Mouse (Mus musculus) ES-Bruce4 (cell line): ENCODE results near the gene Golga3. TPM values are rescaled to one million over a fixed set of nuclear protein-coding genes. Genes with fewer than 3 reads are reported as not detected.

Source experiments
- H3K27ac ChIP-seq: 2 replicates; pipeline ENCODE4 v1.5.1; 2012; ENCODE audit warnings: low read length, inconsistent platforms; ENCODE audit not compliant: insufficient read depth
- H3K27me3 ChIP-seq: 2 replicates; pipeline ENCODE4 v1.6.1; 2012; ENCODE audit warnings: mild to moderate bottlenecking, low read length, inconsistent platforms; ENCODE audit not compliant: control insufficient read depth, poor library complexity, insufficient read depth, severe bottlenecking
- H3K36me3 ChIP-seq: 2 replicates; pipeline ENCODE4 v1.6.1; 2012; ENCODE audit warnings: inconsistent platforms, mild to moderate bottlenecking, low read length, moderate library complexity; ENCODE audit not compliant: control insufficient read depth, poor library complexity, insufficient read depth, severe bottlenecking
- H3K4me1 ChIP-seq: one replicate; pipeline ENCODE4 v1.8.1; 2011; ENCODE audit warnings: low read length; ENCODE audit not compliant: control insufficient read depth, insufficient read depth
- H3K4me3 ChIP-seq: 2 replicates; pipeline ENCODE4 v1.5.1; 2011; ENCODE audit warnings: low read depth, mild to moderate bottlenecking, low read length
- H3K9ac ChIP-seq: 2 replicates; pipeline ENCODE4 v1.6.1; 2012; ENCODE audit warnings: low read depth, mild to moderate bottlenecking, inconsistent platforms; ENCODE audit not compliant: poor library complexity, severe bottlenecking
- H3K9me3 ChIP-seq: replicated peaks from 2 replicates; pipeline ENCODE4 v1.6.1; 2012; ENCODE audit warnings: mild to moderate bottlenecking, low read length, inconsistent platforms; ENCODE audit not compliant: control insufficient read depth, poor library complexity, insufficient read depth, severe bottlenecking
- CTCF ChIP-seq: IDR thresholded peaks from one replicate; pipeline ENCODE4 v1.8.1; 2011; ENCODE audit warnings: low read depth, low read length
- EP300 ChIP-seq: IDR thresholded peaks from 2 replicates; pipeline ENCODE4 v1.6.1; 2011; ENCODE audit warnings: low read depth, low read length; ENCODE audit not compliant: insufficient read depth
- POLR2A ChIP-seq: IDR thresholded peaks from one replicate; pipeline ENCODE4 v1.8.1; 2011; ENCODE audit warnings: low read length; ENCODE audit not compliant: insufficient read depth
- polyA plus RNA-seq: library from polyadenylated mRNA; stranded (reverse); fragments of >200 nt; gene quantifications from 2 replicates; pipeline ENCODE4 v1.2.4, GENCODE M21; 2011; ENCODE audit warnings: low read depth; ENCODE audit not compliant: missing spikeins, insufficient read depth, insufficient read length

The Golga3 gene
- polyA plus RNA-seq, 1 experiment, result 27.7 TPM

DNA sequence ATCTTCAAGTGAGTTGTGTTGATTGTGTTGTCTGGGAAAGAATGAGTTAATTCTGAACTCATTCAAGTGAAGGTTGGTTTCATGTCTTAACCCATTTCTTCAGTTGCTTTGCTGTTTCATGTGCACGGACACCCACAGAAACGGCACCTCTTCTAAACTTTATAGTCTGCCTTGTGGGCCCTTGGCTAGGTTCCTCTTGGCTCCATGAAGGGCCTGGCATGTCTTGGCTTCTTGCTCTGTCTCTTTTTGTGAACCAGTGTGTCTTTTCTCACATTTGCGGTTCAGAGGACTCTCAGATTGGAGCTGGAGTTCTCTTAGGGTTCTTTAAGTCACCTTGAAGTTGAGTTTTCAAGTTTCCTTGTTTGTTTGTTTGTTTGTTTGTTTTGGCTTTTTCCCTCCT is 48.6 kb downstream of the Golga3 start:
- TF ChIP-seq EP300 (no peak), CTCF (no peak), POLR2A (no peak)
- Histone ChIP-seq H3K27me3 (0 out of 2 replicates have a peak, but pooled peaks cover 2% of the 10 kb centered on the region), H3K27ac (no peak overlapping the region), H3K4me3 (no peak overlapping the region), H3K4me1 (no peaks in the 10 kb centered on the region), H3K9ac (no peak overlapping the region), H3K36me3 (peaks cover 9% of the 10 kb centered on the region), H3K9me3 (0 out of 2 replicates have a peak, but pooled peaks cover 2% of the 10 kb centered on the region)

DNA sequence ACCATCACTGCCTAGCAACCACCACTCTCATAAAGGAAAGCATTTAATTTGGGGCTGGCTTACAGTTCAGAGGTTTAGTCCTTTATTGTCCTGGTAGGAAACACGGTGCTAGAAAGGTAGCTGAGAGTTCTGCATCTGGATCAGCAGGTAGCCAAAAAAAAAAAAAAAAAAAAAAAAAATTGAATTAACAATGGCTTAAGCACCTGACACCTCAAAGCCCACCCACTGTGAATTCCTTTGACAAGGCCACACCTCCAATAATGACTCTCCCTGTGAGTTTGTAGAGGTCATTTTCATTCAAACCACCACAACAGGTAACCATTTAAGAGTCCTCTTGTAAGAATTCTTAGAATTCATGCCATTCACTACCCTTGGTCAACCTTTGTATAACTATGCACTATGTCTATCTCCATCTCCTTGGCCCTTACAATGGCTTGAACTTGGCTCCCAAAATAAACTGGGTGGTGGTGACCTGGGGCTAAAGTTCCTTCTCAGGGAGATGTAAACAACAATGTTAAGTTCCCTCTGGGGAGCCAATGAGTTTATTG is 50.9 kb downstream of the Golga3 start:
- TF ChIP-seq CTCF, result no peak
- TF ChIP-seq EP300, result no peak
- TF ChIP-seq POLR2A, result no peak
- no peak overlapping the region for H3K4me3 ChIP-seq
- no peak overlapping the region for H3K9ac ChIP-seq
- H3K9me3 ChIP-seq, result 0 out of 2 replicates have a peak, but pooled peaks cover 2% of the 10 kb centered on the region
- peak overlapping the region; percentile 92 for H3K27ac ChIP-seq
- no peaks in the 10 kb centered on the region for H3K4me1 ChIP-seq
- 0 out of 2 replicates have a peak, but pooled peaks cover 2% of the 10 kb centered on the region for H3K27me3 ChIP-seq
- no peaks in the 10 kb centered on the region for H3K36me3 ChIP-seq

GRCm38 (mm10) chr5:110230401-110230779 is 53.9 kb downstream of the Golga3 start:
- Histone ChIP-seq H3K36me3 (peaks cover 7% of the 10 kb centered on the region), H3K9ac (peak overlapping the region; percentile 87), H3K4me3 (peak overlapping the region; percentile 76), H3K9me3 (0 out of 2 replicates have a peak, but pooled peaks cover 2% of the 10 kb centered on the region), H3K27me3 (no peaks in the 10 kb centered on the region), H3K4me1 (no peaks in the 10 kb centered on the region), H3K27ac (peak overlapping the region; percentile 17)
- TF ChIP-seq POLR2A (no peak), CTCF (no peak), EP300 (no peak)

- peak within 1 kb of the TSS; percentile 17 for H3K27ac ChIP-seq
- peaks cover 9% of the 10 kb centered on the region for H3K36me3 ChIP-seq
- TF ChIP-seq EP300 (0 out of 2 replicates have a peak, but pooled peaks have one; percentile 56), CTCF (no peak), POLR2A (peak; percentile 60)
- peak within 1 kb of the TSS; percentile 87 for H3K9ac ChIP-seq
- no peaks in the 10 kb centered on the region for H3K4me1 ChIP-seq
- H3K4me3 ChIP-seq, result peak within 1 kb of the TSS; percentile 76
- 0 out of 2 replicates have a peak, but pooled peaks cover 2% of the 10 kb centered on the region for H3K9me3 ChIP-seq
- H3K27me3 ChIP-seq, result no peaks in the 10 kb centered on the region
Measured at GRCm38 (mm10) chr5:110230780-110231461, 54.4 kb downstream of the Golga3 start, which contains the start of gene Ankle2. Gene Ankle2, plus strand, starts transcription at chr5:110231004.

GRCm38 (mm10) chr5:110231638-110232037 is 55.1 kb downstream of the Golga3 start:
- TF ChIP-seq POLR2A (no peak), CTCF (no peak), EP300 (no peak)
- Histone ChIP-seq H3K9me3 (no peaks in the 10 kb centered on the region), H3K4me1 (no peaks in the 10 kb centered on the region), H3K36me3 (peaks cover 15% of the 10 kb centered on the region), H3K27me3 (no peaks in the 10 kb centered on the region), H3K4me3 (peak overlapping the region; percentile 60), H3K9ac (peak overlapping the region; percentile 87), H3K27ac (no peak overlapping the region)

DNA sequence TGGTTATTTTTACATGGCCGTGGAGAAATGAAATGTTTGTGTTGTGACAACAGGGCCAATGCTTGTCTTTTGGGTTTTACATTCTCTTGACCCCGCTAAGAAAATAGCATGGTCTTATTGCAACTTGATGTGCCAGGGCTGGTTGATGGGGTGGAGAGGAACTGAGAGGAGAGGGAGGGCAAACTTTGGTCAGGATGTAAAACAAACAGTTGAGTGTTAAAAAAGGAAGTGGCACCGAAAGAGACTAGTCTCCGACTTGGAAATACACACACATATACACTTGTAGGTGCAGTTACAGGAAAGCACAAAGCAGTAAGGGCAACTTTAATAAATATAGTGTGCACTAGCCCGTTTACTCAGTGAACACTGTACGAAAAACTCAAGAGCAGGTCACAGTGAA is 55.8 kb downstream of the Golga3 start:
- Histone ChIP-seq H3K36me3 (peaks cover 17% of the 10 kb centered on the region), H3K4me1 (no peaks in the 10 kb centered on the region), H3K9me3 (no peaks in the 10 kb centered on the region), H3K9ac (no peak overlapping the region), H3K27me3 (no peaks in the 10 kb centered on the region), H3K4me3 (no peak overlapping the region), H3K27ac (no peak overlapping the region)
- TF ChIP-seq CTCF, result no peak
- no peak for TF ChIP-seq EP300
- no peak for TF ChIP-seq POLR2A
